Mouse (Mus musculus) heart, postnatal 0 days (tissue): ENCODE measurements around the gene Sf3a1. TPM values are rescaled to one million over a fixed set of nuclear protein-coding genes. Genes with fewer than 3 reads are reported as not detected.

Source experiments
- ATAC-seq: fragments of 200-750 bp; cut with Nextera tagmentation; 2 replicates; pipeline ENCODE4 v1.8.0; 2017; ENCODE audit warnings: low read depth, moderate number of reproducible peaks, moderate library complexity; ENCODE audit not compliant: insufficient read depth
- DNase-seq: peaks from one replicate; pipeline ENCODE4 v3.0.0-alpha.2; 2016; ENCODE audit warnings: low spot score
- H3K27ac ChIP-seq: fragments of 300-500 bp; sonication (generic); 2 replicates; pipeline ENCODE4 v1.5.1; 2014; ENCODE audit warnings: low read depth, mild to moderate bottlenecking
- H3K27me3 ChIP-seq: fragments of 300-500 bp; sonication (generic); 2 replicates; pipeline ENCODE4 v1.6.1; 2014; ENCODE audit warnings: low read length, mixed read lengths; ENCODE audit not compliant: control insufficient read depth, insufficient read depth
- H3K36me3 ChIP-seq: fragments of 300-500 bp; sonication (generic); replicated peaks from 2 replicates; pipeline ENCODE4 v1.6.1; 2014; ENCODE audit warnings: low read length, mixed read lengths; ENCODE audit not compliant: control insufficient read depth, insufficient read depth
- H3K4me1 ChIP-seq: fragments of 300-500 bp; sonication (generic); 2 replicates; pipeline ENCODE4 v1.6.1; 2014; ENCODE audit warnings: antibody characterized with exemption; ENCODE audit not compliant: control insufficient read depth, insufficient read depth
- H3K4me2 ChIP-seq: fragments of 300-500 bp; sonication (generic); 2 replicates; pipeline ENCODE4 v1.6.1; 2014; ENCODE audit warnings: low read depth, mild to moderate bottlenecking, low read length, moderate library complexity
- H3K4me3 ChIP-seq: fragments of 300-500 bp; sonication (generic); 2 replicates; pipeline ENCODE4 v1.5.1; 2014; ENCODE audit warnings: low read depth, low read length
- H3K9ac ChIP-seq: fragments of 300-500 bp; sonication (generic); replicated peaks from 2 replicates; pipeline ENCODE4 v1.6.1; 2014; ENCODE audit warnings: low read depth, low read length, mixed read lengths
- H3K9me3 ChIP-seq: fragments of 300-500 bp; sonication (generic); replicated peaks from 2 replicates; pipeline ENCODE4 v1.6.1; 2016; ENCODE audit warnings: low read length; ENCODE audit not compliant: control insufficient read depth
- CTCF ChIP-seq: IDR thresholded peaks from 2 replicates; pipeline ENCODE4 v1.5.1; 2016; ENCODE audit warnings: antibody characterized with exemption, control low read depth, low read depth
- EP300 ChIP-seq: IDR thresholded peaks from 2 replicates; pipeline ENCODE4 v1.6.1; 2016; ENCODE audit warnings: antibody characterized with exemption, low read depth
- whole genome bisulfite sequencing: fragments of 180-500 bp; shearing (Covaris S2); extraction: QIAGEN DNeasy Blood & Tissue Kit; methylation state at CpG from one replicate; pipeline ENCODE4 v1.1.7; 2014; 5-methylcytosine and 5-hydroxymethylcytosine counted together
- microRNA-seq: library from miRNA; unstranded; fragments of <30 nt; microRNA quantifications from one replicate; pipeline ENCODE4, GENCODE M21; 2016
- polyA plus RNA-seq: library from polyadenylated mRNA; unstranded; fragments of >200 nt; fragmentation: Nextera tagmentation; extraction: Ambion mirVana; gene quantifications from 2 replicates; pipeline ENCODE4 v1.2.1, GENCODE M21; 2015
- total RNA-seq: library from RNA; depleted of rRNA; stranded (reverse); fragments of >200 nt; gene quantifications from 2 replicates; pipeline ENCODE4 v1.2.3, GENCODE M21; 2014; ENCODE audit warnings: low replicate concordance; rRNA removed

Gene Sf3a1
- total and polyA plus RNA-seq, 2 experiments from 2014 or later = 14.0 to 16.7 TPM

DNA sequence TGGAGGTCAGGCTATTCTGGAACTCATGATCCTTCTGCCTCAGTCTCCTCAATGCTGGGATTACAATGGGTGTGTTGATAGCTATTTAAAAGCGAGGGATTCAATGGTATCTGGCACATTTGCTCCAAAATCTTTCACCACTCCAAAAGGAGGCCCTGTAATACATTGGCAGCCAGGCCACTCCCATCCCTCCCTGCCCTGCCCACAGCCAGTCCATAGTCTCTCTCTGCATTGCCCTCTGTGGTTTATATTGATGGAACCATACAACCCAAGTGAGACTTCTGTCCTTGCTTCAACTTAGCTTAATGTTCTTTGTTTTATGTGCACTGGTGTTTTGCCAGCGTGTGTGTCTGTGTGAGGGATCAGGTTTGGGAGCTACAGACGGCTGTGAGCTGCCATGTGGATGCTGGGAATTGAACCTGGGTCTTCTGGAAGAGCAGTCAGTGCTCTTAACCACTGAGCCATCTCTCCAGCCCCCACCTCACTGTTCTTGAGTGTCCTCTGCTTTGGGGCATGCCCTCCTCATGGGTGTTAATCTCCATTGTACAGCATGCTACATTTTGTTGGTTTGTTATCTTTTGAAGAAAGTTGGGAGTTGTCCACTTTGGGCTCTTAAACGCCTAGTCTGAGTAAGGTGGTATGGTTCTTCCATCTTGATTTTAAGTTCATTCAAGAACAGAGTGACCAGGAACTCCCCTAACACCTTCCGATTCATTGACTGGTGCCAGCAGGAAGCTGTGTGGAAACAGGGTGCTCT is 66.6 kb downstream of the Sf3a1 start:
- DNase-seq (no peak), ATAC-seq (no peak)
- Histone ChIP-seq H3K27me3 (no peaks in the 10 kb centered on the region), H3K4me3 (no peak overlapping the region), H3K27ac (no peak overlapping the region), H3K4me1 (no peaks in the 10 kb centered on the region), H3K9me3 (no peaks in the 10 kb centered on the region), H3K4me2 (no peak overlapping the region), H3K9ac (no peak overlapping the region), H3K36me3 (no peaks in the 10 kb centered on the region)
- TF ChIP-seq EP300 = no peak
- no peak for TF ChIP-seq CTCF
- 70% methylated on average over 5 of the region's 5 CpGs for WGBS

DNA sequence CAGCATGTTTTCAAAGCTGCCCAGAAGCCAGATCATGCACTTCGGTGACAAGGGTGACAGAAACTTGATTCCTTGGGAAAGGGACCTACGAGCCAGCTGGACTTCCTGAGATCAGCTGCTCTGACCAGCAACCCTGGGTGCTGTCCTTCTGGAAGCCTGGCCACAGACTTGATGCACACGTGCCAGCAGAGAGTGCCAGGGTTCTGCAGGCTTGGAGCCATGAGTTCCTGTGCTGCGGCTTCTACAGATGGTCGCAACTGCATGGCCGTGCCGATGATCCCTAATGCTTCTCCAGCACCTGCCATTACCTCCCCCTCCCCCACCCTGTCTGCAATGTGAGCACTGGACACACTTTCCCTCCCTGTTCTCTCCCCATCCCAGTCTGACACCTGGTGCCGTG is 68.3 kb downstream of the Sf3a1 start:
- Histone ChIP-seq H3K27ac (no peak overlapping the region), H3K9me3 (no peaks in the 10 kb centered on the region), H3K4me2 (no peak overlapping the region), H3K4me1 (no peaks in the 10 kb centered on the region), H3K27me3 (no peaks in the 10 kb centered on the region), H3K9ac (no peak overlapping the region), H3K36me3 (no peaks in the 10 kb centered on the region), H3K4me3 (no peak overlapping the region)
- WGBS = 21% methylated on average over 8 of the region's 8 CpGs
- no peak for ATAC-seq
- TF ChIP-seq CTCF (no peak), EP300 (no peak)
- no peak for DNase-seq

DNA sequence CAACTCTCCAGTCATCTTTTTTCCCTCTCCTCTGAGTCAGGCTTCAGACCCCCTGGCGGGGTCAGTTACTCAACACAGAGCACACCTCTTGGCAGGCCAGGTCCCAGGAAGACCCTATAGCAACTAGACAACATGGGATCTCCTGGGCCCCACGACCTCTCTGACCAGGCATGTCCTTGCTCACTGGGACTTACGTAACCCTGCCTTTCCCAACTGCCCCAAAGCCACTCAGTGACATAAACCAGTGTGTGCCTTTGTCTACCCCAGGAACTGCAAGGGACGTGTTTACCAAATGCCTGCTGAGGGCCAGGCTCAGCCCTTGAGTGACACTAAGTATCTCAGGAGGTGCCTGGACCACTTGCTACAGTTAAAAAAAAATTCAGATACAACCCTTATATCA is 69.7 kb downstream of the Sf3a1 start:
- H3K4me3 ChIP-seq = no peak overlapping the region
- H3K4me1 ChIP-seq = no peaks in the 10 kb centered on the region
- TF ChIP-seq CTCF = no peak
- no peak for TF ChIP-seq EP300
- H3K36me3 ChIP-seq = no peaks in the 10 kb centered on the region
- no peaks in the 10 kb centered on the region for H3K27me3 ChIP-seq
- no peak overlapping the region for H3K27ac ChIP-seq
- ATAC-seq (no peak), DNase-seq (no peak)
- no peak overlapping the region for H3K9ac ChIP-seq
- no peak overlapping the region for H3K4me2 ChIP-seq
- 55% methylated on average over 4 of the region's 4 CpGs for WGBS
- H3K9me3 ChIP-seq = no peaks in the 10 kb centered on the region

DNA sequence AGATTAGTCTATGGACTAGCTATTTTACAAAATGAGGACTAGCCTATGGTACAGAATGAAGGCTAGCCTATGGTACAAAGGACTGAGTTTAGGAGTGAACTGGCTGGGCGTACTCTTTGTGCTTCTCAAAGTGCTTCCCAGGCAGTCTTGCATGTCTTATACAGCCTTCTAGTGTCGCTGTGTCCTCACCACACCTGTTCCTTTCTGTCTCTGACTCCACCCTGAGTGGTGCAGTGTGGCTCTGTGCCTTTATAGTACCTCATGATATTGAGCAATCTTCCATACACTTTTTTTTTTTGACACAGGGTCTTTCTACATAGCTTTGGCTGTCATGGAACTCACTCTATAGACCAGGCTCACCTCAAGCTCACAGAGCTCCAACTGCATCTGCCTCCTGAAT is 71.3 kb downstream of the Sf3a1 start:
- Histone ChIP-seq H3K9me3 (no peaks in the 10 kb centered on the region), H3K27ac (no peak overlapping the region), H3K4me1 (no peaks in the 10 kb centered on the region; the same call in 1 of the 2 replicates), H3K36me3 (no peaks in the 10 kb centered on the region), H3K4me2 (no peak overlapping the region), H3K27me3 (no peaks in the 10 kb centered on the region), H3K9ac (no peak overlapping the region), H3K4me3 (no peak overlapping the region)
- WGBS = 94% methylated on average over 2 of the region's 2 CpGs
- ATAC-seq = no peak
- DNase-seq = no peak
- TF ChIP-seq EP300 (no peak), CTCF (no peak)

Small RNA genes within 50 kb of the gene (microRNA-seq; reads per million reads assigned to microRNA genes)
- gene Mir3060 = 3.0 reads per million, percentile 15 among the genes with 10 or more reads in this experiment

Other genes with a start within 250 kb of the Sf3a1 start
- 9.8 and 11.2 TPM in 2 replicates for gene Slc35e4, start 245.7 kb upstream of the Sf3a1 start, total RNA-seq
- 3.0 and 3.2 TPM in 2 replicates for gene Slc35e4, start 245.7 kb upstream of the Sf3a1 start, polyA plus RNA-seq
- 110 and 113 TPM in 2 replicates for gene Tcn2, start 228.2 kb upstream of the Sf3a1 start, total RNA-seq
- 67.2 and 67.4 TPM in 2 replicates for gene Tcn2, start 228.2 kb upstream of the Sf3a1 start, polyA plus RNA-seq
- gene Pes1, start 196.4 kb upstream of the Sf3a1 start, total RNA-seq = 24.9 and 39.7 TPM in 2 replicates
- 28.8 and 29.8 TPM in 2 replicates for gene Pes1, start 196.4 kb upstream of the Sf3a1 start, polyA plus RNA-seq
- gene 4930556J24Rik, start 183.6 kb upstream of the Sf3a1 start, total RNA-seq = not detected in 2 replicates
- gene 4930556J24Rik, start 183.6 kb upstream of the Sf3a1 start, polyA plus RNA-seq = not detected in 2 replicates
- 0.81 TPM in 1 of 2 replicates, not detected in the other for gene Gal3st1, start 176.7 kb upstream of the Sf3a1 start, total RNA-seq
- 0.14 and 0.37 TPM in 2 replicates for gene Gal3st1, start 176.7 kb upstream of the Sf3a1 start, polyA plus RNA-seq
- not detected in 2 replicates for gene Sec14l4, start 128.9 kb upstream of the Sf3a1 start, total RNA-seq
- gene Sec14l4, start 128.9 kb upstream of the Sf3a1 start, polyA plus RNA-seq = 0.14 TPM in 1 of 2 replicates, not detected in the other
- gene Sec14l3, start 95.5 kb upstream of the Sf3a1 start, total RNA-seq = not detected in 2 replicates
- 0.20 and 4.0 TPM in 2 replicates for gene Sec14l3, start 95.5 kb upstream of the Sf3a1 start, polyA plus RNA-seq
- 47.0 and 64.0 TPM in 2 replicates for gene Mtfp1, start 64.9 kb upstream of the Sf3a1 start, total RNA-seq
- 57.8 and 63.6 TPM in 2 replicates for gene Mtfp1, start 64.9 kb upstream of the Sf3a1 start, polyA plus RNA-seq
- 0.27 and 1.8 TPM in 2 replicates for gene Sec14l2, start 36.9 kb upstream of the Sf3a1 start, total RNA-seq
- 0.41 and 0.49 TPM in 2 replicates for gene Sec14l2, start 36.9 kb upstream of the Sf3a1 start, polyA plus RNA-seq
- 21.3 and 36.1 TPM in 2 replicates for gene Rnf215, start 25.1 kb upstream of the Sf3a1 start, total RNA-seq
- gene Rnf215, start 25.1 kb upstream of the Sf3a1 start, polyA plus RNA-seq = 17.4 and 17.6 TPM in 2 replicates
- 4.5 and 6.5 TPM in 2 replicates for gene Ccdc157, start 57 bp upstream of the Sf3a1 start, total RNA-seq
- 2.7 and 2.8 TPM in 2 replicates for gene Ccdc157, start 57 bp upstream of the Sf3a1 start, polyA plus RNA-seq
- 17.5 and 31.3 TPM in 2 replicates for gene Tbc1d10a, start 26.4 kb downstream of the Sf3a1 start, total RNA-seq
- gene Tbc1d10a, start 26.4 kb downstream of the Sf3a1 start, polyA plus RNA-seq = 10.9 and 11.4 TPM in 2 replicates
- gene Castor1, start 57.9 kb downstream of the Sf3a1 start, total RNA-seq = 25.1 and 32.6 TPM in 2 replicates
- gene Castor1, start 57.9 kb downstream of the Sf3a1 start, polyA plus RNA-seq = 8.1 and 8.4 TPM in 2 replicates
- 0.84 TPM in 1 of 2 replicates, not detected in the other for gene Osm, start 76.1 kb downstream of the Sf3a1 start, total RNA-seq
- 0.10 TPM in 1 of 2 replicates, not detected in the other for gene Osm, start 76.1 kb downstream of the Sf3a1 start, polyA plus RNA-seq
- gene Lif, start 97.2 kb downstream of the Sf3a1 start, total RNA-seq = 0.54 and 0.73 TPM in 2 replicates
- gene Lif, start 97.2 kb downstream of the Sf3a1 start, polyA plus RNA-seq = 0.32 and 0.71 TPM in 2 replicates